Mouse (Mus musculus) thymus, postnatal 0 days (tissue): ENCODE measurements at regions not wholly inside any gene's neighbourhood (a gene's known extent, or its start where the extent isn't known, plus 50 kb on each side); places are given as distances from the start of the nearest gene placed in this dataset.

Source experiments
- DNase-seq: peaks from one replicate; pipeline ENCODE4 v3.0.0-alpha.2; 2015; ENCODE audit warnings: low spot score

GRCm38 (mm10) chr6:50968546-50968945 lies 314.3 kb upstream of the Npvf start:
- DNase-seq: no peak

GRCm38 (mm10) chr6:50969341-50969740 lies 315.1 kb upstream of the Npvf start:
- no peak for DNase-seq

GRCm38 (mm10) chr6:50969997-50970396 lies 315.8 kb upstream of the Npvf start:
- DNase-seq: no peak

- no peak for DNase-seq
Observed at GRCm38 (mm10) chr6:50970770-50971169, 316.5 kb upstream of the Npvf start.

GRCm38 (mm10) chr6:50972268-50972667 lies 318.0 kb upstream of the Npvf start:
- DNase-seq: no peak

GRCm38 (mm10) chr6:50973231-50973654 lies 319.0 kb upstream of the Npvf start:
- DNase-seq: no peak

GRCm38 (mm10) chr6:50973815-50974214 lies 319.6 kb upstream of the Npvf start:
- no peak for DNase-seq

GRCm38 (mm10) chr6:50974961-50975360 lies 320.7 kb upstream of the Npvf start:
- no peak for DNase-seq

GRCm38 (mm10) chr6:50976973-50977372 lies 322.7 kb upstream of the Npvf start:
- no peak for DNase-seq

- no peak for DNase-seq
Observed at GRCm38 (mm10) chr6:50977381-50977780, 323.1 kb upstream of the Npvf start.

- DNase-seq: no peak
Observed at GRCm38 (mm10) chr6:50978016-50978415, 323.8 kb upstream of the Npvf start.

- no peak for DNase-seq
Observed at GRCm38 (mm10) chr6:50978571-50978970, 324.3 kb upstream of the Npvf start.

- DNase-seq: no peak
Observed at GRCm38 (mm10) chr6:50979764-50980163, 325.5 kb upstream of the Npvf start.

GRCm38 (mm10) chr6:50980311-50980710 lies 326.1 kb upstream of the Npvf start:
- no peak for DNase-seq

GRCm38 (mm10) chr6:50981702-50982309 lies 327.6 kb upstream of the Npvf start:
- no peak for DNase-seq

- no peak for DNase-seq
Observed at GRCm38 (mm10) chr6:50982856-50983255, 328.6 kb upstream of the Npvf start.

GRCm38 (mm10) chr6:50983511-50984099 lies 329.4 kb upstream of the Npvf start:
- no peak for DNase-seq

GRCm38 (mm10) chr6:50984157-50984905 lies 330.1 kb upstream of the Npvf start:
- no peak for DNase-seq

- DNase-seq: no peak
Observed at GRCm38 (mm10) chr6:50986270-50986924, 332.2 kb upstream of the Npvf start.

- no peak for DNase-seq
Observed at GRCm38 (mm10) chr6:50988561-50988960, 334.3 kb upstream of the Npvf start.

GRCm38 (mm10) chr6:50991528-50992125 lies 337.4 kb upstream of the Npvf start:
- no peak for DNase-seq

GRCm38 (mm10) chr6:50993952-50994351 lies 339.7 kb upstream of the Npvf start:
- no peak for DNase-seq
